Mouse (Mus musculus) adrenal gland, postnatal 4 days (tissue): ENCODE results near the gene Ckb. TPM values are rescaled to one million over a fixed set of nuclear protein-coding genes. Genes with fewer than 3 reads are reported as not detected.
"Not testable (repeated sequence)": the region's sequence is repeated elsewhere in the genome, so short reads cannot be mapped to it uniquely, and the experiment has no call there.

Source experiments
- DNase-seq, 2 experiments: peaks; one replicate each; pipeline ENCODE4 v3.0.0; 2021 to 2022; ENCODE audit warnings: low spot score in 2 of 2, mixed read lengths in 2 of 2
- long read RNA-seq, 2 experiments: library from polyadenylated mRNA; stranded (forward); transcript quantifications; one replicate each; pipeline ENCODE4 v2.0.0; 2021
- total RNA-seq, 2 experiments: library from RNA; stranded (reverse); gene quantifications; 2 replicates each; pipeline ENCODE4 v1.2.3; 2021

Gene Ckb
- total RNA-seq, result 10 to 100 TPM; 39.6 to 40.9 TPM
- long read RNA-seq, experiment 1, transcript Ckb-201 (8 exons, 1,472 nt), result major isoform, 52 of 63 reads
- long read RNA-seq, experiment 1, partial matches to known transcripts, result 6 of 63 reads
- long read RNA-seq, experiment 1, other reads (novel, unspliced or antisense), result 4 of 63 reads
- long read RNA-seq, experiment 2, transcript Ckb-201 (8 exons, 1,472 nt), result major isoform, 65 of 84 reads
- long read RNA-seq, experiment 2, partial matches to known transcripts, result 11 of 84 reads
- long read RNA-seq, experiment 2, other reads (novel, unspliced or antisense), result 8 of 84 reads

DNA sequence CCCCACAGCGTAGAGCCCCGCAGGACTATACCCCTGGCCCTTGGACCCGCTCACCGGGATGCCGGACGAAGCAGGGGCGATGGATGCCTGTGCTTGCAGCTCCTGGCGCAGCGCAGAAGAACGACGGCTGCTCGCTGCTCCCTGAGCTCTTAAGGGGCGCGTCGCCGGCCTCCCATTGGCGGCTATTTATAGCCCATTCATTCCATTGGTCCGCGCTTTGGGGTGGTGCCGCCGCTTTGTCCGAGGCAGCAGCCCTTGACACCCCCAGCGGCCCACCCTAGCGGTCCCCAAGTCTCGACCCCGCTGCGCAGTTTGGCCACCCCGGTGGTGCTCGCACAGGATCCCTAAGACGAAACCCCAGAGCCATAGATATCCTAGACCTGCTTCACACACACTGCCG is at the start of gene Ckb:
TSS of gene Ckb (minus strand) at position 163 of the 400 bp plus-strand sequence.
- DNase-seq, result no peak

GRCm38 (mm10) chr12:111720222-111720621 is 48.1 kb upstream of the Ckb start:
- DNase-seq, result no peak

GRCm38 (mm10) chr12:111718656-111719055 is 46.5 kb upstream of the Ckb start:
- no peak for DNase-seq

- no peak for DNase-seq
These were observed 44.4 kb upstream of the Ckb start for GRCm38 (mm10) chr12:111716505-111716904.

- DNase-seq, result not testable (repeated sequence)
These were observed 41.7 kb upstream of the Ckb start for GRCm38 (mm10) chr12:111713880-111714279.

DNA sequence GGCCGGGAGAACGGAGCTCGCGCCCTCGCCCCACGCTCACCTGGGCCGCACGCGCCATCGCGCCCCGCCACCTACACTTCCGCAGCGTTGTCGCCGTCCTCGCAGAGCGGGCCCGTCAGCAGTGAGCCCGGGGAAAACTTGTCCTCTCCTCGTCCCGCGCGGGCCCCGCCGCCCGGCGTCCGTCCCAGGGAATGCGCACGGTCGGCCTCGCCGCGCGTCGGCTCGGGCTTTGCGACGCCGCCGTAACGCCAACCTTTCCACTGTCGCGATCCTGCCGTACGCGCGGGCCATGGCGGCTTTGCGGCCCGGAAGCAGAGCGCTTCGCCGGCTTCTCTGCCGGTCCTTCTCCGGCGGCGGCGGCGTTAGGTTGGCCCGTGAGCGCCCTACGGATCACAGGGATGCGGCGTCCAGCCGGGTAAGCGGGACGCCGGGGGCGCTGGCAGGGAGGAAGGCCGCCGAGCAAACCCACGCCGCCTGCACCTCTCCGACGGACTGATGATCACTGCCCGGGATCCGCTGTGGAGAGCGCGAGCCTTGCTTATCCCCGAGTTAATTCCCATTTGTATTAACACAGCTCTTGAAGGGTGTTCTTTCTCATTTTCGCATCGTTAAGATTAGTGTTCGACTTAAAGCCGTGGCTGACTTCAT is 41.0 kb upstream of the Ckb start, which contains the start of the genes Bag5 and Apopt1:
TSS of gene Bag5 (minus strand) at position 254 of the 648 bp plus-strand sequence.
TSS of gene Apopt1 (plus strand) at position 258 of the 648 bp plus-strand sequence.
- DNase-seq, result peak; percentile 74 to 83

DNA sequence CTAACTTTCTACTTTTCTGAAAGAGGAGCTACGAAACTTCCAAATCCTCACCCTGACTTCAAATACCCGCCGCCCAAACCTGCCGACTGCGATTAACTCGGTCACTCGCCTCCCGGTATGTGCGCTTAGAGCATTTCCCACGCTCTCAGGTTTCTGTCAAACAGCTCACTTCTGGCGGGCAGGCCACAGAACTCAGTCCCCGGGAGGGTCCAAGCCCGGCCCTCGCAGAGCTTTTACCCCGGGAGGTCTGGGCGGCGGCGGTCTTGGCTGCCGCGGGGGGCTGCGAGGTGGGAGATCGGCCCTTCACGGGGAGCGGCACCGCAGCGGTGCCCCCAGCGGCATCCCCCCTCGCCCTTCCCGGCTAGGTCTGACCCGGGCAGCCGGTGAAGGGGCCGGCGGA is 40.3 kb upstream of the Ckb start:
- DNase-seq, result no peak

GRCm38 (mm10) chr12:111710091-111710490 is 38.0 kb upstream of the Ckb start:
- DNase-seq, result no peak

GRCm38 (mm10) chr12:111708181-111708580 is 36.0 kb upstream of the Ckb start:
- no peak for DNase-seq

- DNase-seq, result no peak
These were observed 33.2 kb upstream of the Ckb start for GRCm38 (mm10) chr12:111705186-111705973.

DNA sequence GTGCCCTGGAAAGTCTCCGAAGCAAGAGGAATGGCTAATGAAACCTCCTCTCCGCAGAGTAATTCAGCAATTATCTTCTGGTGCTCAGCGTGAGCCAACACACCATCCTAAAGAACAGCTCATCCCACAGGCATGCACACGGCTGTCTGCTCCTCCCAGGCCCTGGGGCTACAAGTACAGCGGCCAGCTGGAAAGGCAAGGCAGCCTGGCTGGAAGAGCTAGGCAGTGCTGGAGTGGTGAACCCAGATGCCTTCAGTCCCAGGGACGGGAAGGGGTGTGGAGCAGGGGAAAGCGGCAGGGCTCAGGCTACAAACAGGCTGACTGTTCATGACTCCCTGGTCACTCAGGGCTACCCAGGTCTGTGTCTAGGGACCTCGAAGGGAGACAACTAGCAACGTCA is 32.5 kb upstream of the Ckb start:
- DNase-seq, result no peak

GRCm38 (mm10) chr12:111703301-111703700 is 31.2 kb upstream of the Ckb start:
- no peak for DNase-seq

DNA sequence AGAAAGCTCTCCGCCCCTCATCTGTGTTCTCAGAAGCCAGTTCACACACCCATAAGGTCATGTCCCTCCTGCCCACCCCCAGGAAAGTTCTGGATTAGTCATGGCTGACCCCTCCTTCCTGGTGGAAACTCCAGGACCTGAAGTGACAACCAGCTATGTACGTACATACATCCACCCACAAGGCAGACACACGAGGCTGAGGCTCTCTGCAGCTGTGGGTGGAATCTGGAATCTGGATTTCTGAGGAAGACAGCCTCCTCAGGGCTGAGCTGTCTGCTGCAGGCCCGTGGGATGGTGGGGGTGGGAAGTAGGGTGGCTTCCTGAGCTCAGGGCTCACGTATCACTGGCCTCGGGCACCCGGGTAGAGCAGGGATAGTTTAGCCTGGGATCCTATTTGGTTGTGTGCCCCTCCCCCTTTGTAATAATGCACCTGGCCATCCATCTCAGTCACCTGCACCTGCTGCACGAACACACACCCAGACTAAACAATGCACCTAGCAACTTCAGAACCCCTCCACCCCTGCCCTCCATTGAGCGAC is 28.9 kb upstream of the Ckb start:
- no peak for DNase-seq

DNA sequence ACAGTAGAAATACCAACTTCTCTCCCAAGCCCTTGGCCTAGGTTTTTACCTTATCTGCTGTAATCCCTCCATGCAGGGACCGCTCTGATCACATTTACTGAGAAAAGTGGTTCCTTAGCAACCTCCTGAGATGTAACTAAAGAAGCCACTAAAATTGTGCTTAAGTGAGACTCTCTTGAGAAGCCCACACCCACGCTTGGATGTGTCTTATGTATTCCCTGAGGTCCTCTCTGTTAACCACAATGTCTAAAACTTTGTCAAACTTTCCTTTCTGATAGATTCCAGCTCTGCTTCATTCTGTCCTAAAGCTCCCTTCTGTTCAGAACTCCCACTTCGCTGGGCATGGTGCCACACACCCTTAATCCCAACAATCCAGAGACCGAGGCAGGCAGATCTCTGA is 27.4 kb upstream of the Ckb start:
- DNase-seq, result no peak

- no peak for DNase-seq
These were observed 26.3 kb upstream of the Ckb start for GRCm38 (mm10) chr12:111698346-111698913.

GRCm38 (mm10) chr12:111697708-111698107 is 25.6 kb upstream of the Ckb start:
- no peak for DNase-seq

- no peak for DNase-seq
These were observed 24.1 kb upstream of the Ckb start for GRCm38 (mm10) chr12:111696239-111696638.

DNA sequence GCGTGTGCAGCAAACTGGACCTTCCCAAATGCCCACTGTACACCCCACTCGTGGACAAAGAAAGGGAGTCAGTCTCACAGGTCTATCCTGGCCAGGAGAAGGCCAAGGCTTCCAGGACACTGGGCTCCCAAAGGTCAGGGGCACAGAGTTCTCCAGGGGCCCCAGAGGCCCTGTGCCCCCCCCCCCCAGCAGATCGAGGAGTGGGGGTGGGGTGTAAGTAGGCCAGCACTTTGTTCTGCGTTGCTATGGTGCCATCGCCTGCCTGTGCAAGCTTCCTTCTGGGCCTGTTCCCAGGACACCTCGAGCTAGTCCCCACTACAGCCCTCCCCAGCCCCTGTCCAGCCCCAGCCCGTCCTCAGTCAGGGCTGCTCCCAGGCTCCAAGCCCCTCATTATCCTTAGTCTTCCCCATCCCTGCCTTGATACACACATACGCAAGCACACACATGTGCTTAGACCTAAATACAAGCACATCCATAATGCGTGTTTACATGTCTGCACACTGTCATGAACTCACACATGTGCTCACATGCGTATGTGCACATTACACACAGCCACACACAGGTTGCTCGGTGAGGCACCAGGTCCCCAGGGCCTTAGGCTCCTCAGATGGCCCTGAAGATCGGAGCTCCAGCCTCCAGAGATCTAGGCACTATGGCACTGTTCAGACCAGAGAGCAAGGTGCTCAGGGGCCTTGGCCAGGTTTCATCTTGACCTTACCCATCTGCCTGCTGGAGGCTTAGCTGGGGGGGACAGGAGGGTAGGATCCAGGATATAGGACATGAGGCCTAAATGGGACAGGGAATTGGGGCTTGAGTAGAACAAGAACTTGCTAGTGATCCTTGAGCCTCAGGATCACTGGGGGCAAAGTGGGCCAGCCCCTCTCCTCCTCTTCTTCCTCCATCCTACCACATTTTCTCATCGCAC is 23.0 kb upstream of the Ckb start:
- no peak for DNase-seq

- no peak for DNase-seq
These were observed 22.2 kb upstream of the Ckb start for GRCm38 (mm10) chr12:111694271-111694781.
